ENCODE assay signal across 9 mouse cellular contexts in genomic region chr11:5411577-5411976, GRCm38 (mm10). TPM values are rescaled to one million over a fixed set of nuclear protein-coding genes. Genes with fewer than 3 reads are reported as not detected.
DNase-seq lines count a peak whose midpoint lies in the region; ATAC-seq and TF ChIP-seq lines count a peak whose summit lies in the region.
"Had no signal": no experiment of that assay in that cellular context is flagged by ENCODE, and none has a peak within 500 bp of the region (broad histone marks: within the 10 kb centered on the region; RNA-seq: fewer than 3 reads in every experiment).

No protein-coding gene starts in this region.

- no peak for ATAC-seq in hindbrain, embryonic 13.5 days (ENCODE audit: low FRiP score)
- peak; percentile 36; the same call in 1 of the 2 replicates for ATAC-seq in intestine, postnatal 0 days
- no peak for ATAC-seq in cerebellum, adult (ENCODE audit: insufficient number of reproducible peaks, low FRiP score, low TSS enrichment)
- ATAC-seq: Patski had no signal

- no peak overlapping the region for H3K9ac ChIP-seq in hindbrain, embryonic 13.5 days
- no peak overlapping the region for H3K9ac ChIP-seq in intestine, postnatal 0 days (ENCODE audit: low read depth, low read length)

- peaks cover 8% of the 10 kb centered on the region; the same call in 1 of the 2 replicates for H3K36me3 ChIP-seq in hindbrain, embryonic 10.5 days
- H3K36me3 ChIP-seq in hindbrain, embryonic 13.5 days, result no peaks in the 10 kb centered on the region
- H3K36me3 ChIP-seq in intestine, postnatal 0 days (ENCODE audit: control insufficient read depth, insufficient read depth), result no peaks in the 10 kb centered on the region

- peaks cover 56% of the 10 kb centered on the region for H3K4me1 ChIP-seq in hindbrain, embryonic 10.5 days (replicated peaks)
- peaks cover 35% of the 10 kb centered on the region for H3K4me1 ChIP-seq in hindbrain, embryonic 13.5 days (replicated peaks)
- H3K4me1 ChIP-seq in intestine, postnatal 0 days (replicated peaks; ENCODE audit: control insufficient read depth, insufficient read depth, low read length), result no peaks in the 10 kb centered on the region; the same call in 1 of the 2 replicates

- H3K4me3 ChIP-seq in hindbrain, embryonic 10.5 days, result no peak overlapping the region
- no peak overlapping the region for H3K4me3 ChIP-seq in hindbrain, embryonic 13.5 days
- no peak overlapping the region for H3K4me3 ChIP-seq in intestine, postnatal 0 days (ENCODE audit: low read depth, low read length)

- H3K27me3 ChIP-seq in hindbrain, embryonic 10.5 days (ENCODE audit: insufficient read depth, poor library complexity, severe bottlenecking), result no peaks in the 10 kb centered on the region
- H3K27me3 ChIP-seq in hindbrain, embryonic 13.5 days, result no peaks in the 10 kb centered on the region
- H3K27me3 ChIP-seq in intestine, postnatal 0 days (replicated peaks; ENCODE audit: control insufficient read depth, insufficient read depth, low read length), result no peaks in the 10 kb centered on the region
- H3K27me3 ChIP-seq: Patski had no signal

- peak; percentile 34 for DNase-seq in hindbrain, embryonic 10.5 days (ENCODE audit: low spot score)
- DNase-seq in adrenal gland, adult 8-10 months, result peak; percentile 44
- DNase-seq in lung, postnatal 10 days, result peak; percentile 34
- no peak for DNase-seq in layer of hippocampus, adult 9-11 months
- DNase-seq in right cerebral cortex, postnatal 14 days, result no peak

- H3K4me2 ChIP-seq in hindbrain, embryonic 13.5 days, result no peak overlapping the region
- H3K4me2 ChIP-seq in intestine, postnatal 0 days (replicated peaks; ENCODE audit: low read depth), result no peak overlapping the region

- no peak overlapping the region for H3K27ac ChIP-seq in hindbrain, embryonic 10.5 days
- no peak overlapping the region for H3K27ac ChIP-seq in hindbrain, embryonic 13.5 days
- H3K27ac ChIP-seq in intestine, postnatal 0 days (ENCODE audit: low read depth, low read length), result no peak overlapping the region

- WGBS in hindbrain, embryonic 10.5 days, result 36% methylated on average over 9 of the region's 9 CpGs
- WGBS in hindbrain, embryonic 13.5 days, result 49% methylated on average over 9 of the region's 9 CpGs
- 21% methylated on average over 9 of the region's 9 CpGs for WGBS in intestine, postnatal 0 days

- no peaks in the 10 kb centered on the region for H3K9me3 ChIP-seq in hindbrain, embryonic 10.5 days
- H3K9me3 ChIP-seq in hindbrain, embryonic 13.5 days, result no peaks in the 10 kb centered on the region
- no peaks in the 10 kb centered on the region for H3K9me3 ChIP-seq in intestine, postnatal 0 days (ENCODE audit: control insufficient read depth)

- no peak for TF ChIP-seq CTCF in intestine, postnatal 0 days (IDR thresholded peaks at IDR 0.05; ENCODE audit: low read depth)

RNA-seq across cellular contexts. Expression of gene Znrf3, which starts 33.1 kb away (rescaled TPM):
- 8.9 and 11.6 TPM in 2 replicates for polyA plus RNA-seq in hindbrain, embryonic 10.5 days (2016; fragmentation: Nextera tagmentation; extraction: Ambion mirVana)
- polyA plus RNA-seq in hindbrain, embryonic 13.5 days (2015; fragmentation: Nextera tagmentation; extraction: Ambion mirVana), result 6.7 and 7.1 TPM in 2 replicates
- total RNA-seq in adrenal gland, adult 8-10 months (2022), result 10 to 100 TPM; 26.1 to 41.3 (median 36.4) TPM
- polyA plus RNA-seq in intestine, postnatal 0 days (2015; fragmentation: Nextera tagmentation; extraction: Ambion mirVana), result 3.2 and 3.5 TPM in 2 replicates

Comparison
In these comparisons a context has a peak if more than half of its experiments do, and no peak if none do; other contexts are left out.
1. DNase-seq: peak in hindbrain, embryonic 10.5 days (single experiment), adrenal gland, adult 8-10 months (single experiment) and lung, postnatal 10 days (single experiment); none in layer of hippocampus, adult 9-11 months (single experiment) and right cerebral cortex, postnatal 14 days (single experiment).